Mouse (Mus musculus) duodenum, adult 2 months (tissue): ENCODE measurements around the gene Mrgpra1. TPM values are rescaled to one million over a fixed set of nuclear protein-coding genes. Genes with fewer than 3 reads are reported as not detected.

ENCODE experiments used
- polyA plus RNA-seq: library from polyadenylated mRNA; depleted of rRNA; stranded (reverse); fragments of >200 nt; gene quantifications from 2 replicates; pipeline ENCODE4 v1.2.3, GENCODE M21; 2012; ENCODE audit warnings: low replicate concordance; rRNA removed

Mrgpra1 gene
- not detected in 2 replicates for polyA plus RNA-seq

GRCm38 (mm10) chr7:47354140-47354539 is at the start of gene Mrgpra1:
Gene Mrgpra1, minus strand, starts transcription at chr7:47354240.

Other genes starting within 250 kb of the Mrgpra1 start
- gene Ptpn5, start 220.6 kb downstream of the Mrgpra1 start, polyA plus RNA-seq, result 0.76 and 1.5 TPM in 2 replicates
- not detected in 2 replicates for gene Mrgpra6, start 149.3 kb downstream of the Mrgpra1 start, polyA plus RNA-seq
- gene Mrgpra9, start 101.4 kb downstream of the Mrgpra1 start, polyA plus RNA-seq, result not detected in 2 replicates
- not detected in 2 replicates for gene Mrgpra2a, start 97.9 kb upstream of the Mrgpra1 start, polyA plus RNA-seq
- gene Mrgpra2b, start 174.6 kb upstream of the Mrgpra1 start, polyA plus RNA-seq, result 0.07 and 0.08 TPM in 2 replicates
- gene Mrgpra3, start 247.1 kb upstream of the Mrgpra1 start, polyA plus RNA-seq, result not detected in 2 replicates